Mouse (Mus musculus) ES-Bruce4 (cell line): Measurements from ENCODE around the gene Vipr1. TPM values are rescaled to one million over a fixed set of nuclear protein-coding genes. Genes with fewer than 3 reads are reported as not detected.
A peak's percentile ranks its signal among the peaks of the same experiment; 100 is the strongest.

Experiments
- H3K27ac ChIP-seq: 2 replicates; pipeline ENCODE4 v1.5.1; 2012; ENCODE audit warnings: low read length, inconsistent platforms; ENCODE audit not compliant: insufficient read depth
- H3K27me3 ChIP-seq: 2 replicates; pipeline ENCODE4 v1.6.1; 2012; ENCODE audit warnings: mild to moderate bottlenecking, low read length, inconsistent platforms; ENCODE audit not compliant: control insufficient read depth, poor library complexity, insufficient read depth, severe bottlenecking
- H3K36me3 ChIP-seq: 2 replicates; pipeline ENCODE4 v1.6.1; 2012; ENCODE audit warnings: inconsistent platforms, mild to moderate bottlenecking, low read length, moderate library complexity; ENCODE audit not compliant: control insufficient read depth, poor library complexity, insufficient read depth, severe bottlenecking
- H3K4me1 ChIP-seq: one replicate; pipeline ENCODE4 v1.8.1; 2011; ENCODE audit warnings: low read length; ENCODE audit not compliant: control insufficient read depth, insufficient read depth
- H3K4me3 ChIP-seq: 2 replicates; pipeline ENCODE4 v1.5.1; 2011; ENCODE audit warnings: low read depth, mild to moderate bottlenecking, low read length
- H3K9ac ChIP-seq: 2 replicates; pipeline ENCODE4 v1.6.1; 2012; ENCODE audit warnings: low read depth, mild to moderate bottlenecking, inconsistent platforms; ENCODE audit not compliant: poor library complexity, severe bottlenecking
- H3K9me3 ChIP-seq: replicated peaks from 2 replicates; pipeline ENCODE4 v1.6.1; 2012; ENCODE audit warnings: mild to moderate bottlenecking, low read length, inconsistent platforms; ENCODE audit not compliant: control insufficient read depth, poor library complexity, insufficient read depth, severe bottlenecking
- CTCF ChIP-seq: IDR thresholded peaks from one replicate; pipeline ENCODE4 v1.8.1; 2011; ENCODE audit warnings: low read depth, low read length
- EP300 ChIP-seq: IDR thresholded peaks from 2 replicates; pipeline ENCODE4 v1.6.1; 2011; ENCODE audit warnings: low read depth, low read length; ENCODE audit not compliant: insufficient read depth
- POLR2A ChIP-seq: IDR thresholded peaks from one replicate; pipeline ENCODE4 v1.8.1; 2011; ENCODE audit warnings: low read length; ENCODE audit not compliant: insufficient read depth
- polyA plus RNA-seq: library from polyadenylated mRNA; stranded (reverse); fragments of >200 nt; gene quantifications from 2 replicates; pipeline ENCODE4 v1.2.4, GENCODE M21; 2011; ENCODE audit warnings: low read depth; ENCODE audit not compliant: missing spikeins, insufficient read depth, insufficient read length

Vipr1 gene
- polyA plus RNA-seq, 1 experiment: 0.28 TPM

GRCm38 (mm10) chr9:121684702-121685101, 42.2 kb downstream of the Vipr1 start:
- Histone ChIP-seq H3K4me3 (no peak overlapping the region), H3K27ac (no peak overlapping the region), H3K9me3 (no peaks in the 10 kb centered on the region), H3K27me3 (no peaks in the 10 kb centered on the region), H3K36me3 (no peaks in the 10 kb centered on the region), H3K9ac (no peak overlapping the region), H3K4me1 (no peaks in the 10 kb centered on the region)
- TF ChIP-seq CTCF (no peak), POLR2A (no peak), EP300 (no peak)

- H3K9ac ChIP-seq: no peak overlapping the region
Measured at GRCm38 (mm10) chr9:121690200-121690651, 47.7 kb downstream of the Vipr1 start.

GRCm38 (mm10) chr9:121690734-121691133, 48.2 kb downstream of the Vipr1 start:
- TF ChIP-seq EP300: no peak
- no peaks in the 10 kb centered on the region for H3K36me3 ChIP-seq
- H3K4me1 ChIP-seq: no peaks in the 10 kb centered on the region
- H3K27me3 ChIP-seq: no peaks in the 10 kb centered on the region
- no peak overlapping the region for H3K4me3 ChIP-seq
- H3K9ac ChIP-seq: no peak overlapping the region
- H3K9me3 ChIP-seq: no peaks in the 10 kb centered on the region
- H3K27ac ChIP-seq: no peak overlapping the region

More at GRCm38 (mm10) chr9:121690200-121690651, 47.7 kb downstream of the Vipr1 start:
- no peaks in the 10 kb centered on the region for H3K36me3 ChIP-seq
- H3K27me3 ChIP-seq: no peaks in the 10 kb centered on the region
- H3K9me3 ChIP-seq: no peaks in the 10 kb centered on the region
- no peak for TF ChIP-seq CTCF
- no peak for TF ChIP-seq POLR2A
- TF ChIP-seq EP300: no peak
- H3K27ac ChIP-seq: no peak overlapping the region
- H3K4me3 ChIP-seq: no peak overlapping the region
- H3K4me1 ChIP-seq: no peaks in the 10 kb centered on the region

- no peaks in the 10 kb centered on the region for H3K36me3 ChIP-seq
Measured at GRCm38 (mm10) chr9:121694736-121695135, 52.2 kb downstream of the Vipr1 start.

GRCm38 (mm10) chr9:121696626-121697025, 54.1 kb downstream of the Vipr1 start:
- no peak for TF ChIP-seq EP300
- no peak for TF ChIP-seq POLR2A
- TF ChIP-seq CTCF: no peak
- Histone ChIP-seq H3K9ac (no peak overlapping the region), H3K27ac (no peak overlapping the region), H3K4me3 (no peak overlapping the region), H3K27me3 (no peaks in the 10 kb centered on the region), H3K36me3 (no peaks in the 10 kb centered on the region), H3K9me3 (no peaks in the 10 kb centered on the region), H3K4me1 (no peaks in the 10 kb centered on the region)

More at GRCm38 (mm10) chr9:121694736-121695135, 52.2 kb downstream of the Vipr1 start:
- Histone ChIP-seq H3K27me3 (no peaks in the 10 kb centered on the region), H3K27ac (no peak overlapping the region), H3K9me3 (no peaks in the 10 kb centered on the region), H3K4me1 (no peaks in the 10 kb centered on the region), H3K9ac (no peak overlapping the region), H3K4me3 (no peak overlapping the region)
- TF ChIP-seq POLR2A (no peak), EP300 (no peak)

- Histone ChIP-seq H3K27me3 (no peaks in the 10 kb centered on the region), H3K4me3 (no peak overlapping the region), H3K36me3 (no peaks in the 10 kb centered on the region), H3K9me3 (no peaks in the 10 kb centered on the region), H3K27ac (no peak overlapping the region), H3K9ac (no peak overlapping the region), H3K4me1 (no peaks in the 10 kb centered on the region)
- peak; percentile 52 for TF ChIP-seq CTCF
- no peak for TF ChIP-seq EP300
Measured at GRCm38 (mm10) chr9:121697150-121698049, 54.9 kb downstream of the Vipr1 start.
